Mouse (Mus musculus): Measurements from ENCODE around the gene Gpa33. TPM values are rescaled to one million over a fixed set of nuclear protein-coding genes. Genes with fewer than 3 reads are reported as not detected.

Gpa33 gene
- polyA plus RNA-seq, 1 experiment: 49.6 TPM

GRCm38 (mm10) chr1:166184391-166185229 is 54.6 kb downstream of the Gpa33 start:
- H3K27ac ChIP-seq (ENCODE audit: insufficient read depth, low read length): no peak overlapping the region
- H3K36me3 ChIP-seq (ENCODE audit: control insufficient read depth, insufficient read depth, low read length, poor library complexity, severe bottlenecking): no peaks in the 10 kb centered on the region
- no peak overlapping the region for H3K9ac ChIP-seq (ENCODE audit: low read depth, poor library complexity, severe bottlenecking)
- TF ChIP-seq POLR2A (IDR thresholded peaks at IDR 0.05; ENCODE audit: insufficient read depth, low read length) (no peak), CTCF (IDR thresholded peaks at IDR 0.05; ENCODE audit: low read depth, low read length) (no peak), EP300 (IDR thresholded peaks at IDR 0.05; ENCODE audit: insufficient read depth, low read depth, low read length) (no peak)
- H3K4me3 ChIP-seq (ENCODE audit: low read depth, low read length): no peak overlapping the region
- no peaks in the 10 kb centered on the region for H3K4me1 ChIP-seq (ENCODE audit: control insufficient read depth, insufficient read depth, low read length)
- no peaks in the 10 kb centered on the region for H3K27me3 ChIP-seq (ENCODE audit: control insufficient read depth, insufficient read depth, low read length, poor library complexity, severe bottlenecking)
- H3K9me3 ChIP-seq (replicated peaks; ENCODE audit: control insufficient read depth, insufficient read depth, low read length, poor library complexity, severe bottlenecking): no peaks in the 10 kb centered on the region

GRCm38 (mm10) chr1:166185357-166185756 is 55.3 kb downstream of the Gpa33 start:
- H3K9me3 ChIP-seq (replicated peaks; ENCODE audit: control insufficient read depth, insufficient read depth, low read length, poor library complexity, severe bottlenecking): no peaks in the 10 kb centered on the region
- no peak overlapping the region for H3K27ac ChIP-seq (ENCODE audit: insufficient read depth, low read length)
- no peaks in the 10 kb centered on the region for H3K36me3 ChIP-seq (ENCODE audit: control insufficient read depth, insufficient read depth, low read length, poor library complexity, severe bottlenecking)
- no peaks in the 10 kb centered on the region for H3K4me1 ChIP-seq (ENCODE audit: control insufficient read depth, insufficient read depth, low read length)
- no peak for TF ChIP-seq CTCF (IDR thresholded peaks at IDR 0.05; ENCODE audit: low read depth, low read length)
- TF ChIP-seq EP300 (IDR thresholded peaks at IDR 0.05; ENCODE audit: insufficient read depth, low read depth, low read length): no peak
- no peak for TF ChIP-seq POLR2A (IDR thresholded peaks at IDR 0.05; ENCODE audit: insufficient read depth, low read length)
- no peaks in the 10 kb centered on the region for H3K27me3 ChIP-seq (ENCODE audit: control insufficient read depth, insufficient read depth, low read length, poor library complexity, severe bottlenecking)
- no peak overlapping the region for H3K9ac ChIP-seq (ENCODE audit: low read depth, poor library complexity, severe bottlenecking)
- no peak overlapping the region for H3K4me3 ChIP-seq (ENCODE audit: low read depth, low read length)

GRCm38 (mm10) chr1:166189821-166190220 is 59.8 kb downstream of the Gpa33 start:
- no peak overlapping the region for H3K9ac ChIP-seq (ENCODE audit: low read depth, poor library complexity, severe bottlenecking)
- no peaks in the 10 kb centered on the region for H3K36me3 ChIP-seq (ENCODE audit: control insufficient read depth, insufficient read depth, low read length, poor library complexity, severe bottlenecking)
- no peaks in the 10 kb centered on the region for H3K4me1 ChIP-seq (ENCODE audit: control insufficient read depth, insufficient read depth, low read length)
- TF ChIP-seq CTCF (IDR thresholded peaks at IDR 0.05; ENCODE audit: low read depth, low read length) (no peak), POLR2A (IDR thresholded peaks at IDR 0.05; ENCODE audit: insufficient read depth, low read length) (no peak), EP300 (IDR thresholded peaks at IDR 0.05; ENCODE audit: insufficient read depth, low read depth, low read length) (no peak)
- H3K27ac ChIP-seq (ENCODE audit: insufficient read depth, low read length): no peak overlapping the region
- no peaks in the 10 kb centered on the region for H3K9me3 ChIP-seq (replicated peaks; ENCODE audit: control insufficient read depth, insufficient read depth, low read length, poor library complexity, severe bottlenecking)
- H3K27me3 ChIP-seq (ENCODE audit: control insufficient read depth, insufficient read depth, low read length, poor library complexity, severe bottlenecking): no peaks in the 10 kb centered on the region
- no peak overlapping the region for H3K4me3 ChIP-seq (ENCODE audit: low read depth, low read length)

GRCm38 (mm10) chr1:166204171-166204570 is 74.1 kb downstream of the Gpa33 start:
- Histone ChIP-seq H3K36me3 (ENCODE audit: control insufficient read depth, insufficient read depth, low read length, poor library complexity, severe bottlenecking) (no peaks in the 10 kb centered on the region), H3K4me3 (ENCODE audit: low read depth, low read length) (no peak overlapping the region), H3K9me3 (replicated peaks; ENCODE audit: control insufficient read depth, insufficient read depth, low read length, poor library complexity, severe bottlenecking) (no peaks in the 10 kb centered on the region; the same call in 1 of the 2 replicates), H3K4me1 (ENCODE audit: control insufficient read depth, insufficient read depth, low read length) (no peaks in the 10 kb centered on the region), H3K27ac (ENCODE audit: insufficient read depth, low read length) (no peak overlapping the region), H3K9ac (ENCODE audit: low read depth, poor library complexity, severe bottlenecking) (no peak overlapping the region), H3K27me3 (ENCODE audit: control insufficient read depth, insufficient read depth, low read length, poor library complexity, severe bottlenecking) (no peaks in the 10 kb centered on the region)
- TF ChIP-seq EP300 (IDR thresholded peaks at IDR 0.05; ENCODE audit: insufficient read depth, low read depth, low read length) (no peak), CTCF (IDR thresholded peaks at IDR 0.05; ENCODE audit: low read depth, low read length) (no peak), POLR2A (IDR thresholded peaks at IDR 0.05; ENCODE audit: insufficient read depth, low read length) (no peak)

- no peaks in the 10 kb centered on the region for H3K36me3 ChIP-seq (ENCODE audit: control insufficient read depth, insufficient read depth, low read length, poor library complexity, severe bottlenecking)
- no peak overlapping the region for H3K27ac ChIP-seq (ENCODE audit: insufficient read depth, low read length)
- no peaks in the 10 kb centered on the region for H3K27me3 ChIP-seq (ENCODE audit: control insufficient read depth, insufficient read depth, low read length, poor library complexity, severe bottlenecking)
- no peak overlapping the region for H3K4me3 ChIP-seq (ENCODE audit: low read depth, low read length)
- H3K4me1 ChIP-seq (ENCODE audit: control insufficient read depth, insufficient read depth, low read length): no peaks in the 10 kb centered on the region
- H3K9me3 ChIP-seq (replicated peaks; ENCODE audit: control insufficient read depth, insufficient read depth, low read length, poor library complexity, severe bottlenecking): no peaks in the 10 kb centered on the region; the same call in 1 of the 2 replicates
- TF ChIP-seq EP300 (IDR thresholded peaks at IDR 0.05; ENCODE audit: insufficient read depth, low read depth, low read length) (no peak), CTCF (IDR thresholded peaks at IDR 0.05; ENCODE audit: low read depth, low read length) (no peak), POLR2A (IDR thresholded peaks at IDR 0.05; ENCODE audit: insufficient read depth, low read length) (no peak)
- H3K9ac ChIP-seq (ENCODE audit: low read depth, poor library complexity, severe bottlenecking): no peak overlapping the region
Measured at GRCm38 (mm10) chr1:166205159-166205558, 75.1 kb downstream of the Gpa33 start.

GRCm38 (mm10) chr1:166209371-166209770 is 79.3 kb downstream of the Gpa33 start:
- Histone ChIP-seq H3K9me3 (replicated peaks; ENCODE audit: control insufficient read depth, insufficient read depth, low read length, poor library complexity, severe bottlenecking) (no peaks in the 10 kb centered on the region; the same call in 1 of the 2 replicates), H3K4me3 (ENCODE audit: low read depth, low read length) (no peak overlapping the region), H3K27ac (ENCODE audit: insufficient read depth, low read length) (no peak overlapping the region), H3K9ac (ENCODE audit: low read depth, poor library complexity, severe bottlenecking) (no peak overlapping the region), H3K4me1 (ENCODE audit: control insufficient read depth, insufficient read depth, low read length) (no peaks in the 10 kb centered on the region), H3K27me3 (ENCODE audit: control insufficient read depth, insufficient read depth, low read length, poor library complexity, severe bottlenecking) (no peaks in the 10 kb centered on the region), H3K36me3 (ENCODE audit: control insufficient read depth, insufficient read depth, low read length, poor library complexity, severe bottlenecking) (no peaks in the 10 kb centered on the region)
- TF ChIP-seq CTCF (IDR thresholded peaks at IDR 0.05; ENCODE audit: low read depth, low read length): no peak
- no peak for TF ChIP-seq POLR2A (IDR thresholded peaks at IDR 0.05; ENCODE audit: insufficient read depth, low read length)
- TF ChIP-seq EP300 (IDR thresholded peaks at IDR 0.05; ENCODE audit: insufficient read depth, low read depth, low read length): no peak

Data from ES-Bruce4 (cell line).